Mouse (Mus musculus): ENCODE results near the gene Tango2. TPM values are rescaled to one million over a fixed set of nuclear protein-coding genes. Genes with fewer than 3 reads are reported as not detected.

Gene Tango2
- polyA plus RNA-seq, 1 experiment from 2014 or later, result 62.4 TPM

DNA sequence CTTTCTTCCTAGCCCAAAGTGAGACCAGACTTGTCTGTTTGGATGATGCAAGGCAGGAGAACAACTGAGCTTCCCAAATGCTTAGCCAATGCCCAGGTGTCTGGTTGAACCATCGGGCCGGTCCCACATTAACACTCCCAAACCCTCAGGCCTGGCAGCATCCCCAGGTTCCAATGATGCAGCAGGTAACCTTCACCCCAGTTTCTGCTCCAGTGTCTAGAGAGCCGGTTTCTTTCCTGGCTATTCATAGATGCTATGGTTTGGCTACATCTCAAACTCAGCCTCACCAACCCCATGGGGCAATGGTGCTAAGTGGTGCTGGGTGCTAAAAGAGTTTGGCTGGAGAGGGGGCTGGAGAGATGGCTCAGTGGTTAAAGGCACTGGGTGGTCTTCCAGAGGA lies 11.9 kb downstream of the Tango2 start:
- H3K27me3 ChIP-seq (replicated peaks; ENCODE audit: control insufficient read depth, insufficient read depth, low read length), result no peaks in the 10 kb centered on the region
- no peak overlapping the region for H3K4me2 ChIP-seq (ENCODE audit: low read depth, low read length)
- no peak overlapping the region for H3K4me3 ChIP-seq (ENCODE audit: low read length)
- ATAC-seq, result no peak
- H3K4me1 ChIP-seq (ENCODE audit: control insufficient read depth, insufficient read depth, low read length), result 0 out of 2 replicates have a peak, but pooled peaks cover 2% of the 10 kb centered on the region
- 94% methylated on average over 3 of the region's 3 CpGs for WGBS
- no peaks in the 10 kb centered on the region for H3K36me3 ChIP-seq (ENCODE audit: control insufficient read depth, insufficient read depth, low read length)
- H3K27ac ChIP-seq (ENCODE audit: low read length), result no peak overlapping the region
- H3K9ac ChIP-seq (ENCODE audit: low read depth, low read length), result no peak overlapping the region
- no peaks in the 10 kb centered on the region for H3K9me3 ChIP-seq (ENCODE audit: control insufficient read depth, low read length)

GRCm38 (mm10) chr16:18333976-18334375 lies 13.9 kb downstream of the Tango2 start:
- no peak overlapping the region for H3K4me2 ChIP-seq (ENCODE audit: low read depth, low read length)
- WGBS, result 85% methylated on average over 3 of the region's 3 CpGs
- H3K9me3 ChIP-seq (ENCODE audit: control insufficient read depth, low read length), result no peaks in the 10 kb centered on the region
- no peaks in the 10 kb centered on the region for H3K27me3 ChIP-seq (replicated peaks; ENCODE audit: control insufficient read depth, insufficient read depth, low read length)
- no peak overlapping the region for H3K9ac ChIP-seq (ENCODE audit: low read depth, low read length)
- 0 out of 2 replicates have a peak, but pooled peaks cover 2% of the 10 kb centered on the region for H3K4me1 ChIP-seq (ENCODE audit: control insufficient read depth, insufficient read depth, low read length)
- no peak for ATAC-seq
- no peaks in the 10 kb centered on the region for H3K36me3 ChIP-seq (ENCODE audit: control insufficient read depth, insufficient read depth, low read length)
- H3K4me3 ChIP-seq (ENCODE audit: low read length), result no peak overlapping the region
- H3K27ac ChIP-seq (ENCODE audit: low read length), result no peak overlapping the region

DNA sequence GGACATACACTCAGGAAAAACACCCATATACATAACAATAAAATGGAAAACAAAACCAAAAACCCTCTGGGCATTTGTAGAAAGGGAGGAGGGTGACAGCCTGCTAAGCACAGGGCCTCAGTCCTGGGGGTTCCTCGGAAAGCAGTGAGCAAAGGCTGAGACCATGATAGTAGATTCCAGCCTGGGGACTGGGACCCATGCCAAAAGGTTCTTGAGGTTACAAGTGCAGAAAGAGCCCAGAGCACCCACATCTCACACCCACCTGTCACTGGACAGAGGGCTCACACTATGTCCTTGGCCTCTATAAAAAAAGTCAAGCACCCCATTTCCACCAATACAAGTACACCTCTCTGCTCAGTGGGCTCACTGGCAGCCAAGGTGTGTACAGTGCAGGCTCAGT lies 19.4 kb downstream of the Tango2 start:
- no peaks in the 10 kb centered on the region for H3K27me3 ChIP-seq (replicated peaks; ENCODE audit: control insufficient read depth, insufficient read depth, low read length)
- H3K4me1 ChIP-seq (ENCODE audit: control insufficient read depth, insufficient read depth, low read length), result no peaks in the 10 kb centered on the region
- H3K27ac ChIP-seq (ENCODE audit: low read length), result no peak overlapping the region
- no peak overlapping the region for H3K4me2 ChIP-seq (ENCODE audit: low read depth, low read length)
- H3K4me3 ChIP-seq (ENCODE audit: low read length), result no peak overlapping the region
- ATAC-seq, result no peak
- 0 out of 2 replicates have a peak, but pooled peaks cover 2% of the 10 kb centered on the region for H3K36me3 ChIP-seq (ENCODE audit: control insufficient read depth, insufficient read depth, low read length)
- no peaks in the 10 kb centered on the region for H3K9me3 ChIP-seq (ENCODE audit: control insufficient read depth, low read length)
- no peak overlapping the region for H3K9ac ChIP-seq (ENCODE audit: low read depth, low read length)
- 85% methylated on average over 1 of the region's 1 CpGs for WGBS

DNA sequence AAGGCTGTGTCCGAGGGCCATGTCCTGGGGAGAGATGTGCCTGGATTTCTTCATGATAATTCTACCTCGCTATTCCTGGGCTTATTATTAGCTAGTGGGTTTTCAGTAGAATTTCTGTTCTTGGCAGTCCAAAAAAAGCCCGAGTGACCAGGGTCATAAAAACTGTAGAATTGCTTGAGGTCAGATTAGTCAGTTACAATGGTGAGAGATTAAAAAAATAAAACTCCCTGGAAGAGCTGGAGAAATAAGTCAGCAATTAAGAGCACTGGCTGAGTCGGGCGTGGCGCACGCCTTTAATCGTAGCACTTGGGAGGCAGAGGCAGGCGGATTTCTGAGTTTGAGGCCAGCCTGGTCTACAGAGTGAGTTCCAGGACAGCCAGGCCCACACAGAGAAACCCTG lies 20.0 kb downstream of the Tango2 start:
- no peak for ATAC-seq
- H3K36me3 ChIP-seq (ENCODE audit: control insufficient read depth, insufficient read depth, low read length), result peaks cover 5% of the 10 kb centered on the region; the same call in 1 of the 2 replicates
- H3K9me3 ChIP-seq (ENCODE audit: control insufficient read depth, low read length), result no peaks in the 10 kb centered on the region
- 86% methylated on average over 9 of the region's 9 CpGs for whole genome bisulfite sequencing
- no peak overlapping the region for H3K27ac ChIP-seq (ENCODE audit: low read length)
- H3K4me2 ChIP-seq (ENCODE audit: low read depth, low read length), result no peak overlapping the region
- H3K9ac ChIP-seq (ENCODE audit: low read depth, low read length), result no peak overlapping the region
- H3K4me3 ChIP-seq (ENCODE audit: low read length), result no peak overlapping the region
- no peaks in the 10 kb centered on the region for H3K27me3 ChIP-seq (replicated peaks; ENCODE audit: control insufficient read depth, insufficient read depth, low read length)
- H3K4me1 ChIP-seq (ENCODE audit: control insufficient read depth, insufficient read depth, low read length), result no peaks in the 10 kb centered on the region

DNA sequence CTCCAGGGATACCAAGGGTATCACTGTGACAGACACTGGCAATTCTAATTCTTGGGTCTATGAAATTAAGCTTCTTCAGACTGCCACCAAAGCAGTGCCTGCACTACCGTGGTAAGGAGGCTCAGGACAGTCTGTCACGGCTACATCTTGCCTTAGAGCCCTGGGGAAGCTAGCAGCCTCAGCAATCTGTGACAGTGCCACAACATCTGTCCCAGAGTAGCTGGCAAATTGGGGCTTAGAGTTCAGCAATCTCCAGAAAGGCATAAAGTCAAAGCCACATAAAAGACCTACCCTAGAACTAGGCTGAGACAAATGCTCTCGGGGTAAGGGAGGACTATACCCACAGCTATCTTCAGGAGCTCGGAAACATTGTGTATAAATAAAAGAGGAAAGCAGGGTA lies 22.2 kb downstream of the Tango2 start:
- Histone ChIP-seq H3K27me3 (replicated peaks; ENCODE audit: control insufficient read depth, insufficient read depth, low read length) (no peaks in the 10 kb centered on the region), H3K4me3 (ENCODE audit: low read length) (no peak overlapping the region), H3K4me1 (ENCODE audit: control insufficient read depth, insufficient read depth, low read length) (no peaks in the 10 kb centered on the region), H3K27ac (ENCODE audit: low read length) (no peak overlapping the region), H3K4me2 (ENCODE audit: low read depth, low read length) (no peak overlapping the region), H3K9ac (ENCODE audit: low read depth, low read length) (no peak overlapping the region), H3K9me3 (ENCODE audit: control insufficient read depth, low read length) (no peaks in the 10 kb centered on the region), H3K36me3 (ENCODE audit: control insufficient read depth, insufficient read depth, low read length) (peaks cover 5% of the 10 kb centered on the region; the same call in 1 of the 2 replicates)
- no peak for ATAC-seq
- 59% methylated on average over 4 of the region's 4 CpGs for WGBS

- H3K27me3 ChIP-seq (replicated peaks; ENCODE audit: control insufficient read depth, insufficient read depth, low read length), result no peaks in the 10 kb centered on the region
- WGBS, result 80% methylated on average over 6 of the region's 6 CpGs
- no peaks in the 10 kb centered on the region for H3K9me3 ChIP-seq (ENCODE audit: control insufficient read depth, low read length)
- peaks cover 5% of the 10 kb centered on the region; the same call in 1 of the 2 replicates for H3K36me3 ChIP-seq (ENCODE audit: control insufficient read depth, insufficient read depth, low read length)
- no peak overlapping the region for H3K4me2 ChIP-seq (ENCODE audit: low read depth, low read length)
- H3K27ac ChIP-seq (ENCODE audit: low read length), result no peak overlapping the region
- H3K4me3 ChIP-seq (ENCODE audit: low read length), result no peak overlapping the region
- no peaks in the 10 kb centered on the region for H3K4me1 ChIP-seq (ENCODE audit: control insufficient read depth, insufficient read depth, low read length)
- no peak overlapping the region for H3K9ac ChIP-seq (ENCODE audit: low read depth, low read length)
- no peak for ATAC-seq
These were observed 23.9 kb downstream of the Tango2 start for GRCm38 (mm10) chr16:18324031-18324430.

GRCm38 (mm10) chr16:18323460-18323859 lies 24.4 kb downstream of the Tango2 start:
- no peak overlapping the region for H3K4me3 ChIP-seq (ENCODE audit: low read length)
- H3K9me3 ChIP-seq (ENCODE audit: control insufficient read depth, low read length), result no peaks in the 10 kb centered on the region
- no peaks in the 10 kb centered on the region for H3K4me1 ChIP-seq (ENCODE audit: control insufficient read depth, insufficient read depth, low read length)
- ATAC-seq, result no peak
- H3K27ac ChIP-seq (ENCODE audit: low read length), result no peak overlapping the region
- H3K4me2 ChIP-seq (ENCODE audit: low read depth, low read length), result no peak overlapping the region
- H3K9ac ChIP-seq (ENCODE audit: low read depth, low read length), result no peak overlapping the region
- H3K36me3 ChIP-seq (ENCODE audit: control insufficient read depth, insufficient read depth, low read length), result peaks cover 5% of the 10 kb centered on the region; the same call in 1 of the 2 replicates
- WGBS, result 80% methylated on average over 2 of the region's 2 CpGs
- H3K27me3 ChIP-seq (replicated peaks; ENCODE audit: control insufficient read depth, insufficient read depth, low read length), result no peaks in the 10 kb centered on the region

GRCm38 (mm10) chr16:18321443-18321842 lies 26.5 kb downstream of the Tango2 start:
- Histone ChIP-seq H3K4me2 (ENCODE audit: low read depth, low read length) (no peak overlapping the region), H3K4me3 (ENCODE audit: low read length) (no peak overlapping the region), H3K9ac (ENCODE audit: low read depth, low read length) (no peak overlapping the region), H3K27me3 (replicated peaks; ENCODE audit: control insufficient read depth, insufficient read depth, low read length) (no peaks in the 10 kb centered on the region), H3K9me3 (ENCODE audit: control insufficient read depth, low read length) (no peaks in the 10 kb centered on the region), H3K27ac (ENCODE audit: low read length) (no peak overlapping the region), H3K4me1 (ENCODE audit: control insufficient read depth, insufficient read depth, low read length) (no peaks in the 10 kb centered on the region), H3K36me3 (ENCODE audit: control insufficient read depth, insufficient read depth, low read length) (peaks cover 5% of the 10 kb centered on the region; the same call in 1 of the 2 replicates)
- ATAC-seq, result no peak
- 62% methylated on average over 2 of the region's 2 CpGs for WGBS

- 78% methylated on average over 3 of the region's 3 CpGs for WGBS
- no peak for ATAC-seq
- no peaks in the 10 kb centered on the region for H3K4me1 ChIP-seq (ENCODE audit: control insufficient read depth, insufficient read depth, low read length)
These were observed 28.9 kb downstream of the Tango2 start for GRCm38 (mm10) chr16:18318992-18319391.

DNA sequence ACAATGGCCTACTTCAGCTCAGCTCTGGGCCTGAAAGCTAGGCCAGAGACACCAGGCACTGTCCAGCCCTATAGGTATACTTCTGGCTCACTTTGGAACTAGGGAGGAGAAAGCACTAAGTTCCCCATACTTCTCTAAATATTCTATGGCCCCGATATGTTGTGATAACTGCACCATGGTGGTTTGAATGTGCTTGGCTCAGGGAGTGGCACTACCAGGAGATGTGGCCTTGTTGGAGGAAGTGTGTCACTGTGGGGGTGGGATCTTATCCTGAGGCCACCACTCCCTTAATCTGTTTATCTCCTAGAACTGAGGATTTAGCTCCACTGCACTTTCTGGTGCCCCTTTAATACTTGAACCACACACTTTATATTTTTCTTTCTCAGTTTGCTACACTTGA lies 39.7 kb downstream of the Tango2 start:
- Histone ChIP-seq H3K4me1 (ENCODE audit: control insufficient read depth, insufficient read depth, low read length) (no peaks in the 10 kb centered on the region), H3K4me2 (ENCODE audit: low read depth, low read length) (no peak overlapping the region), H3K4me3 (ENCODE audit: low read length) (no peak overlapping the region), H3K9me3 (ENCODE audit: control insufficient read depth, low read length) (no peaks in the 10 kb centered on the region), H3K36me3 (ENCODE audit: control insufficient read depth, insufficient read depth, low read length) (peaks cover 10% of the 10 kb centered on the region; the same call in 1 of the 2 replicates), H3K27ac (ENCODE audit: low read length) (no peak overlapping the region), H3K9ac (ENCODE audit: low read depth, low read length) (no peak overlapping the region), H3K27me3 (replicated peaks; ENCODE audit: control insufficient read depth, insufficient read depth, low read length) (no peaks in the 10 kb centered on the region)
- 90% methylated on average over 1 of the region's 1 CpGs for WGBS
- no peak for ATAC-seq

More at GRCm38 (mm10) chr16:18318992-18319391, 28.9 kb downstream of the Tango2 start:
- Histone ChIP-seq H3K9ac (ENCODE audit: low read depth, low read length) (no peak overlapping the region), H3K4me2 (ENCODE audit: low read depth, low read length) (no peak overlapping the region), H3K9me3 (ENCODE audit: control insufficient read depth, low read length) (no peaks in the 10 kb centered on the region), H3K4me3 (ENCODE audit: low read length) (no peak overlapping the region), H3K27ac (ENCODE audit: low read length) (no peak overlapping the region), H3K36me3 (ENCODE audit: control insufficient read depth, insufficient read depth, low read length) (peaks cover 4% of the 10 kb centered on the region; the same call in 1 of the 2 replicates), H3K27me3 (replicated peaks; ENCODE audit: control insufficient read depth, insufficient read depth, low read length) (no peaks in the 10 kb centered on the region)

All from intestine, embryonic 16.5 days (tissue).